Mouse (Mus musculus): ENCODE measurements at regions not wholly inside any gene's neighbourhood (a gene's known extent, or its start where the extent isn't known, plus 50 kb on each side); places are given as distances from the start of the nearest gene placed in this dataset.
"Not testable (repeated sequence)": the region's sequence is repeated elsewhere in the genome, so short reads cannot be mapped to it uniquely, and the experiment has no call there.

DNA sequence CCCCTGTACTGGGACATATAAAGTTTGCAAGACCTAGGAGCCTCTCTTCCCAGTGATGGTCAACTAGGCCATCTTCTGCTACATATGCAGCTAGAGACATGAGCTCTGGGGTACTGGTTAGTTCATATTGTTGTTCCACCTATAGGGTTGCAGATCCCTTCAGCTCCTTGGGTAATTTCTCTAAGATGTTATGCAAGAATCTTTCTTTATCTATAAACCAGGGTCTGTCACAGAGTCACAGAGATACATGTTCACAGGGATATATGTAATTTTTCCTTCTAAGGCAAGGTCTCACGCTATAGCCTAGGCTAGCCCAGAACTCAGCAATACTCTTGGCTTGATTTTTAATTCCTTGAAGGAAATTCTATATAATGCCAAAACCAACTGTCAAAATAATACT lies 56.9 kb downstream of the Zfp36l1 start:
- not testable (repeated sequence) for DNase-seq

DNA sequence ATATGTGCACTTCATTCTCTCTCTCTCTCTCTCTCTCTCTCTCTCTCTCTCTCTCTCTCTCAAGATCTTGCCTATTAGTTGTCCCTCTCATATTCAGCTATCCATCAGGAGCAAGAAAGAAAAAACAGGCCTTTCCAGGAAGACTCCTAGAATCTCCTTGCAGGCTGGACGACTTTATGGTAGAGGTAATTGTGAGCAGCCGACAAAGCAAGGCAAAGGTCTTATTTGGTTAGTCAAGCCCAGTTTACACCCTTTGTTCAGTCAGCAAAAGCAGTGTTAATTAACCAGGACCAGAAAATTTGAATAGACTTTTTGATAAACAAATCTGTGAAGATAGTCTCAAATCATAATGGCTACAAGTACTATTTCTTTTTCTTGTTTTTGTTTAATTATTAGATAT lies 57.4 kb downstream of the Zfp36l1 start:
- DNase-seq = no peak

DNA sequence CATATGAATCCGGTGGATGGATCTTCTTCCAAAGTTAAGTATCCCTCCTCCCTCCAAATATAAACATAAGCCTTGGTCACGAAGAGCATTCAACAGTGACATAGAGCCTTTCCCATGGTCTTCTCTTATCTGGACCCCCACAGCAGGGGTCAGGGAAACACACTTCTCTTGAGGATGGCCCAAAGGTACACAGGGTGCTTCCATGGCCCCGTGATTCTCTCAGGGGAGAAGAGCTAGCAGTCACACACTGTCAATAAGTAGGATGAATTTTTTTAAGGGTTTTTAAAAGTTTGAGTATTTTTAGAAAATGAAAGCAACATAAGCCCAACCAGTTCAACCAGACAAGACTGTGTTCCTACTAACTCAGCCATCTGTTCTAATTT lies 58.2 kb downstream of the Zfp36l1 start:
- no peak for DNase-seq

DNA sequence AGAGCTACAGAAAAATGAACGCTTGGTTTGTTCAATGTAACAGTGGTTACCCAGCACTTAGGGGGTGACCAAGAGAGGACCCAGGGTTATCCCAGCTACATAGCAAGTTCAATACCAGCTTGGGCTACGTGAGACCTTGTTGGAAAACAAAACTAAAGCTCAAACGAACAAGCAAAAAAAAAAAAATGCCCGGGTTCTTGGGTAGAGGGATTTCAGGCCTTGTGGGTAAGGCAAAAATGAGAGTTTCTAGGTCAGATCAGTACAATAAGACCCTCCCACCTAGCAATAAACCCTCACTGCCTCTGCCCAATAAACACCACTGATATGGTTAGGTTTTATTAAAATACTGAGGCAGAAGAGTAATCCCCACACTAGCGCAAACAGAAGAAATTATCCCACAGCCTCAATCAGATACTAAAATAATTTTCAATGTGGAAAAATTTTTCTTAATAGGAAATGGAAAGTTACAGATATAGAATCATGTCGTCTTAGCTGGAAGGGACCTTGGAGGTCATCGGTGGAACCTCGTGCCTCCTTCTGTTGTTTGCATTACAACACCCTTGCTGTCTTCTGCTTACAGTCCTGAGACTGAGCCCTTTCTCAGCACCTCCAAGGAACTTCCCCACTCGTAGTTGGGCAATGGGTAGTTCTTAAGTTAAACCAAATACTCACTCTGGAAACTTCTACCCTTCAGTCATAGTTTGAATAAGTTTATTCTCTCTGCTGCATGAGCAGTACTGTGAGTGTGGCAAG lies 58.7 kb downstream of the Zfp36l1 start:
- no peak for DNase-seq

DNA sequence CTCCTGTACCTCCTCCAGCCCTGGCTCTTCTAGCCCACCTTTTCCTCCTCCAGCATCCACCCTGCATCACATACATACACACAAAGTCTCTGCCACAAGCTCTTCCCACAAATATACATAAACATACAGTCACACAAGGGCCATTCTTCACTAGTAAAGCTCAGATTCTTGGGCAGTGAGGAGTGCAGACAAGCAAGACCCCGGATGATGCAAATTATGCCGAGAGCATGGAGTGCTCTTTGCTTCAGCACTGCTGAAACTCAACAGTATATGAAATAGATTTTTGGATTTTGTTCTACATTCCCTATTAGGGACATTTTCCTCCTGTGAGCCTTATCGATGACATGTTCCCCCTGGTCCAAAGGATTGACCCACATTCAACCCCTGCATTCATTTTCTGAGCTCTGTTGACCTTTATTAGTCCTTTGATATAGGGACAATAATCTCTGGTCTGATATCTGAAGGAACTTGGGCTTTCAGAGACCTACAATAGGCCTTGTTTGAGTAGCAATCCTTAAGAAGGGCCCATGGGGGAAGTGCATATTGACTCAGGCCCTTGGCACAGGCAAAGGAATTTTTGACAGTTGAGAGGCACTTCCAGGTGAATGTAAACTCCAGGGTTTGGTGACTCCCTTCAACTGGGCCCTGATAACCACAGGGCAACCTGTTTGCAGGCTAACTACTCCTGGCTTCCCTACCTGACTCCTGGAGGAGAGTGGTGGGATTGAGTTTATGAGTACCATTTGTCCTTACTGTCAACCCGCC lies 64.4 kb downstream of the Zfp36l1 start:
- DNase-seq = no peak

DNA sequence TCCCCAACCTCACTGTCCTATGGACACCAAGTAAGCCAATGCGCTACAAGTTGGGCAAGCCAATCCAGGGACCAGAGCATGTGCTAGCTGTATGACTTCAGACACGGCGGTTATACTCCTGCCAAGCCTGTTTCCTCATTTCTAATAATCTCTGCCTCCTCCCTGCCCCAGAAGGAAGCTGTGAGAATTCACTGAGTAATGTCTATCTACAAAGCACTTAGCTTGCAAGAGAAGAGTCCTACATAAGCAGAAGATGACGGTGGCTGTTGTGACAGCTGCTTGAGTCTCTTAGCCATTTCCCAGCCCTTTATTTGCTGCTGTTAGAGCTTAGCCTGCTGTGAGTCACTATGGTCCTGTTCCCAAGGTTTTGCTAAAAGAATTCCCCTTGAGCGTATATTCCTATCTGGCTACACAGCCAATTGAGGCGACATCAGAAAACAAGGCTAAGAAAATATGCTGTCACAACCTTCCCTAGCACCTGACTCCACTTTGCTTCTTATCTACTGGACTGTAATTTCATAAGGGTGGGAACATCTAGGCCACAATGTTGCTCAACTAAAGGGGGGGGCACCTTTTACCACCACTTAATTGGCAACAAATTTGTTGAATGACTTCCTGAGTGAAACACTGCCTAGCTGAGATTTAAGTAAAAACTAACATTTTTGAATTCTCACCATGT lies 66.0 kb downstream of the Zfp36l1 start:
- peak; percentile 11 to 29 for DNase-seq

DNA sequence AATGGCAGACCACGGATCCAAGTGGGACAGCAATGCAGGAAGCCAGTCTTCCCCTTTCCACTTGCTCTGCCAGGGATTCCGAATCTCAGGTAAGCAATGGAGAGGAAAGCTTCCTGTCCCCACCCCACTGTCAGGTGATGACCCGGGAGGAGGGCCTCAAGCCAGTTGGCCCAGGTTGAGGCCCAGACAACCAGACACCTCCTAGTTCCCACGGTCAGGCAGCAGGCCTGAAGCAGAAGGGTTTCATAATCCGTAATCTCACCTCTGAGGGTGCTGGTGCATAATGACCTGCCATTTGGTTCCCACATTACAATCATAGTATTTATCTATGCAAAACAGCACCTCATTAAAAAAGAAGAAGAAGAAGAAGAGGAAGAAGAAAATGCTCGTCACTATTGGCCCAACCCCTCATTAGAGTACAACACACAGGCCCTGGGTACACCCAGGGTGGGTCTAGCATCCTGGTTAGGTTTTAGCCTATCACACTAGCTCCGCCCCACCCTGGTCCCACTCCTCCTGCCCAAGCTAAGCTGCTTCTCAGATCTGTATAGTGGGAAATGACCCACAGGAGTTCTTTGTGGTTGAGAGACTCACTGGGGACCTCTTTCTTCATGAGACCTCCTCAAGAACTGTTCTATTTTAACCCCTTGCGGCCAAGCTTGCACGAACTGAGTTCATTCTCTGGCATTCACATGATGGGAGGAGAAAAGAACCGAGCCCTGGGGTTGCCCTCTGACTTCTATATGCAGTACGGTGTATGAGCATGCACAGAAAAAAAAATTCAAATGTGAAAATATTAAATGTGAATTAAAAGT lies 71.1 kb downstream of the Zfp36l1 start:
- DNase-seq = no peak

DNA sequence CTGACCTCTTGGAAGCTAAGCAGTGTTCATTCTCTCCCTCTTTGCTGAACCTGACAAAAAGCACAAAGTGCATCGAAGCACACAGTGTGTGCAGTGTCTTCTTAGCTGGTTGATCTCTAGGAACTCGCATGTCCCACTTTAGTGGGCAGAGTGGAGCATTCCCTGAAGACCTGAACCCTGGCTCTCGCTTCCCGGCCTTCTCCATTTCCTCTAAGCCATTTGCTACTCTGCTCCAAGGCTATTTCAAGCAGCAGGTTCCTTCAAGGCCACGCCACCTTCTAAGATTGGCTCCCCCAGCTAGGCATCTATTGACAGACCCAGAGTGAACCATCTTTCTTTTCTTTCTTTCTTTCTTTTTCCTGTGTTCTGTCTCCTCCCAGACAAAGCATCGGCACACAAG lies 71.8 kb downstream of the Zfp36l1 start:
- no peak for DNase-seq

DNA sequence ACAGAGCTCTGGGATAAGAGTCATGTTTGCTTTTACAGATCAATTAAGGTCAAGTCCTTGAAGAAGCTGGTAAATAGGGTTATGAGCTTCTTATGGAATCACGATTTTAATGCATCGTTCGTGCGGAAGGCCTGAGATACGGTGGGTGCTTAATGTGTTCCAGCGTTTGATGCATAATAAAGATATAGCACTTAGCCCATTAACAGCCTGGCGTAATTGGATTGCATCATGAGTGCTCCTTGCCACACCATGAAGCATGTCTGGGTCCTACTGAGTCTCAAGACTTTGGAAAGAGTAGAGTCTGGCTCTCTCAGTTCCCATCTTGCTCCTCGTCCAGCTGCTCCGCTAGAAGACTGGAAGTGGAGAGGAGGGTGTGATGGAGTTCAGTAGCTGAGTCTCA lies 72.6 kb downstream of the Zfp36l1 start:
- DNase-seq = no peak

DNA sequence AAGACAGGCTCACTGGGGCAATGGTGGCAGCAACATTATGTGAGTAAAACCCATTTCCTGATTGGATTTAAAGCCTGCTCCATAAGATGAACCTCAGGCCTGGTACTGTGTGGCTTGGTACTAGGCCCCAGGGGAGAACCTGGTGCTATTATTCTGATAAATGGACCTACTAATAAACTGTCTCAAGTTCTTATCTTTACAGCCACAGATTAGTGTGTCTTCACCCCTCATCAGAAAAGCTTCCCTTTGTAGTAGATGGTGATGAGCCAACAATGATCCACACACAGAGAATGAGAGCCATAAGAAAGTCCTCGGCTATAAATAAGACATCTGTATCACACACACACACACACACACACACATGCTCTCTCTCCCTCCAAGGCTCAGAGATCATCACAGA lies 73.7 kb downstream of the Zfp36l1 start:
- DNase-seq = no peak

DNA sequence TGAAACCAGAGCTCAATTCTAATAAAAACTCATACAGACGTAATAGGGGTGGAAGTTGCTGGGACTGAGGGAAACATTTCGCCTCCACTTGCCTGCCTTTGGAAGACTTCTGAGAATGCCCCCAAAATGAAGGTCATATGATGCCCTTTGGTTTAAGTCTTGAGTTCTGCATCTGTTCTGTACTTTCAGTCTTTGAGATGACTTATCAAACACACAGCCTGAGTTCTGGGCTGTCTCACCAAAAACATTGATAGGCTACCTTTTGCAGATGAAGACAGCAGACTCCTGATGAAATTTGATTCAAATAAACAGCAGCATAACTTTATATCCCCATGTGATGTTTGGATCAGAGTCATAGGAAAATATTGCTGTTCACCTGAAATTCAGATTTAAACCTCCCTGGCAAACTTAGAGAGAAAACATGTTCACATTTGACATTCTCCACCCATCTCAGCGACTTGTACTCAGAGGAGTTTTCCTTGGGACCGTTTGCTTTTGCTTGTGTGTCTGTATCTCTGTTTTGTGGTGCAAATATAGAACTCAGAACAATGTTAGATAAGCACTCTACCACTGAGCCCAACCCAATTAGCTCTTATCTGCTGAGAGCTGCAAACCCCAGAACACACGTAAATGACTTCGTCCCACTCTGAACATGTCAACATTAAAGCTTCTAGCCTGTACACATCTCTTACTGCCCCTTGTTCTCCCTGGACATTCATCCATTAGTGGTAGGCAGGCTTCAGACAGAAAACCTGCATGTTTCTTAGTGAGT lies 77.1 kb downstream of the Zfp36l1 start:
- no peak for DNase-seq

DNA sequence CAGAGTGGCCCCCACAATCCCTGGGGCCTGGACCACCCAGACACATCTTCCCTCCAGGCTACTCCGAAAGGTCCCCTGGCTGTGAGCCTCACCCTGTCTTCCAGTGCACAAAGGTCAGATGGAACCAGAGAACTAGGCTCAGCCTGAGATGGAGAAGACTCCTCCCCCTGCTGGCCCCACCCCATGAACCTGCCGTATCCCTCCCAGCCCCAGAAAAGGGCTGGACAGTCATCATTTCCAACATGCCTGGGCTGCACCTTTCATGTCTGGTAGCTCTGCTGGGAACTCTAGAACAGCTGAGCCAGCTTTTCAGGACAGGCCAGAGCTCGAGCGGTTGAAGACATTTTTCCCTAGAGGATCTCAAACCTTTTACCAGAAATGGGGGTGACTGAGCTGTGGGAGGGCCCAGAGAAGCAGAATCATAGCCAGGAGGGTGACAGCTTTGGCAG lies 77.8 kb downstream of the Zfp36l1 start:
- DNase-seq = no peak

DNA sequence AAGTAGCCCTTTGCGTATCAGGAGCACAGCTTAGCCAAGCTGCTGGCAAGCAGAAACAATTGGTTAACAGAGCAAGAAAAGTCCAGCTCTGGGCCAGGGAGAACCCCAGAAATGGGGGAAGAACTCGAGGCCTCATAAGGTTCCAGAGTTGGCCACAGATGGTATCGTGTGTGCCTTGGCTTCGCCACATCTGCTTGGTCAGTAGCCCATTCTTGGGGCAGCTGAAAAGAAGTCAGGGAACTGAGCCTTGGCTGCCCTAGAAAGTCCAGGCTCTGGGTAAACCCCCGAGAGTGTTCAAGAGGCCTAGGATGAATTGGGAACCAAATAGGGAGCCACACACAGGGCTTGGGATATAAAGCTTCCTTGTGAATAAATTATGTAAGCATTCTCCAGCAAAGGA lies 78.7 kb downstream of the Zfp36l1 start:
- no peak for DNase-seq

DNA sequence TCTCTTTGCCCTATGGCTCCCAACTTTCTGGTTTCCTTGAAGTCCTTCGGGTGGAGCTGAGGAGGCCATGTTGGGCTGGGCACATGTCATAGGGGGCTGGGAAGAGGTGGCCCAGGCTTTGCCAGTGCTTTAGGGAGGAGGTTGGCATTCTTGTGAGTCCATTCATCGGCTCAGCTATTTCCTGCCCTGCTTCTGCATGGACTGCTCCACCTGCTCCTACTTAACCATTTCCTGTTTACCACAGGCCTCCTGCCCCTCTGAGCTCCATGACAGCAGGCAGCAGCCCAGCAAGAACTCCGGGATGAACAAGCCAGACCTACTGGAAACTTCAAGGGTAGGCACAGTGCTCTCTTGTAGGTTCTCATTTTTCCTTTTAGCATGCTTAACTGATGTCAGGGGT lies 80.3 kb downstream of the Zfp36l1 start:
- DNase-seq = no peak

DNA sequence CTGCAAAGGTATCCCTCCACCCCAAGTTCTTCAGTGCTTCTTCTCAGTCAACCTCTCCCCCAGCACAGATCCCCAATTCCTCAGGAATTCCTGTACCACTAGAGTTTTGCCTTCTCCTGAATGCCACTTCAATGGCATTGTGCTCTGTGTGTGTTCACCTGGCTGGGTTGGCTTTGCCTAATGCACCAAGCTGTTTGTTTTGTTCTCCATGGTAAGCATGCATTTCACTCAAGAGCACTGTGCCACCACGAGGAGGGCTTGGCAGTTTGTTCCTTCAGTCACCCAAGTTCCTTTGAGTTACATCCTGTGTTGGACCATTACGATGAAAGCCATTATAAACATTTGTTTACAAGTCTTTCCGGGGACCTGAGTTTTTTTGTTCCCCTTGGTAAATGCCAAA lies 84.5 kb downstream of the Zfp36l1 start:
- no peak for DNase-seq

DNA sequence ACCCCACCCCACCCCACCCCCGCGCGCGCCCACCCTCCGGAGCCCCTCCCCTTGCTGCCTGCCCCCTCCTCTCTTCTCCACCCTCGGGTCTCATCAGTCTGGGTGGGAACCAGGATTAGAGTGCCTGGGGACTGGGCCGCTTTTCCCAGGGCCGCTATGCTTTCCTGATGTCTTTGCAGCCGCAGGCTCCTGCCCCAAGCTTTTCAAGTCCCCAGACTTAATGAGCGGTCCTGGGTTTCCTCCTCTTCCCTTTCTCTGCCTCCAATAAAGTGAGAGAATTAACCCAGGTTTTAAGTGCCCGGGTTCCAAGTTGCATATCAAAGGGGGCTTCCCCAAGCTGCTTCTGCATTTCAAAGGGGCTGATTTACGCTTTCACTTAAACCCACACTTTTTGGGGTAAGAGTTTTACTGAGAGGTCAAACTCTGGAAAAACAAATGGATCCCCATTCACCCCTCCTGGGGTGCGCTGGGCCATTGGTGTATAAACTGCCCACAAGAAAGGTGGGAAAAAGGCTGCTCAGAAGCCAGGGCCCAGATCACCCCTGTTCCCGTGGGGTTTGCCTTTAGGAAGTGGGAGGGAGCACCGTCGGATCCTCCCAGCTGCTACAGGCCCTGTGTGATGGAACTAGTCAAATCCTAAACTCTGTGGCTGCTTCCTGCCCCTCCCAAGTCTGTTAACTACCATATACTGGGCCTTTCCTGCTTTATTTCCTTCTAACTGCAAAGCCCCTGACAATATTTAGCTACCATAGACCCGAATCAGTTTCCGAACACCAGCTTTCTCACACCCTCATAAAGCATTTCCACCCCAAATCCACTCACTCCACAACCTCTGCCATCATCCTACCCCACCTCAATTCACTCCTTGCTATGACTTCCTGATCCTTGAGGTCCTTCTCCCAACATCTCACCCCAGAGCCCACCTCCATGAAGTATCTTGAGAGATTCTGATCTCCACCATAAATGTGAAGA lies 89.4 kb downstream of the Zfp36l1 start:
- no peak for DNase-seq

DNA sequence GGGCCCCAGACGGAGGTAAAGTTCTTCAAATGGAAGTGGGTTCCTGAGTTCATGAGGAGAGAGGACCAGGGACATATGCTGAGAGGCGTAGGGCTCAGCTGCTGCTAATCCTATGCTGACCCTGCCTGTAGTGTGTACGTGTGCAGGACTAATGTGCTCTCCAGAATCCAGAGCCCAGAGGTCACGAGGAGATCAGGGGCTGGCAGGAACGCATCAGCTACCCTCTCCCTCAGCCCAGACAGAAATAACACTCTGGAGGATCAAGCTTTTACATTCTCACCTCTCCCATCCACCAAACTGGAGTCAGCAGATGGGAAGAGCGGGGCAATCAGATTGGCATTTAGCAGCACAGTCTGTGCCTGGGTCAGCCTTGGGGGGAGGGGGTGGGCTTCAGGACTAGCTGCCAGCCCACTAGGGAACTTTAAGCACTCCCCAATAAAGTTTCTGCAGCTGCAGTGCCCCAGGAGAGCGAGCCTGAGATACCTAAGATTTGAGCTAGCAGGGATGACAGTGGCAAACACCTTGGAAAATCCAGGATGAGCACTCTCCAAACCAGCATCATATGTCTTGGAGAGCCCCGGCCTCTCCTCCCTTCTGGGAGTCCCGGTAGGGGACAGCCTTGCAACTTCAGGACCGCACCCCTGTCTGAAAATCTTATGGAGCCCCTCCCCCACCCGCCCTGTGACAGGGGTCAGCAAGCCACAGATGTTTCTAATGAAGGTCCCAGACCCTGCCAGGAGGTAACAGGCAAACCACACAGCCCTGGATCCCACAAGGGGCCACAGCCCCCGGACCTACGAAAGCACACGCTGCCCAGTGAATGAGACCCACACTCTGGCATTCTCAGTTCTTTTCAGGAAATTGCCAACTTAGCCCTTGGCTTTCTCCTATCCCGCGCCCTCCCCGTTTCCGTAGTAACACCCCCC lies 90.4 kb downstream of the Zfp36l1 start:
- DNase-seq = no peak

DNA sequence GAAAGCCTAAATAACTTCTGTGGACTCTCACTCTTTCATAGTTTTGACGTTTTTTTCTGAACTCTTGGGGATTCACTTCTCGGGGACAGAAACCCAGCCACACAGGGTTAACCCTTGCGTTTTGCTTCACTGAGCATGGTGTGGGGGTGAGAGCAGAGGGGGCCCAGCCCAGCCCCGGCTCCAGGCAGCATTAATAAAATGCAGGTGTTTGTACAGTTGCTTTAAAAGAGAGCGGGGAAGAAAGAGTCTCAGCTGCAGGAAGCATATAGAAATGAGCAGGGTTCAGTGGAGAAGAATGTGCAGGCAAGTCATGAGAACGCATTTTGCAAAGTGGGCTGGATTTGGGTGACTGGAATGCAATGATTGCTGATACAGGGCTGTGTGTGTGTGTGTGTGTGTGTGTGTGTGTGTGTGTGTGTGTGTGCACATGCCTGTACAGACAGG lies 91.8 kb downstream of the Zfp36l1 start:
- no peak for DNase-seq

DNA sequence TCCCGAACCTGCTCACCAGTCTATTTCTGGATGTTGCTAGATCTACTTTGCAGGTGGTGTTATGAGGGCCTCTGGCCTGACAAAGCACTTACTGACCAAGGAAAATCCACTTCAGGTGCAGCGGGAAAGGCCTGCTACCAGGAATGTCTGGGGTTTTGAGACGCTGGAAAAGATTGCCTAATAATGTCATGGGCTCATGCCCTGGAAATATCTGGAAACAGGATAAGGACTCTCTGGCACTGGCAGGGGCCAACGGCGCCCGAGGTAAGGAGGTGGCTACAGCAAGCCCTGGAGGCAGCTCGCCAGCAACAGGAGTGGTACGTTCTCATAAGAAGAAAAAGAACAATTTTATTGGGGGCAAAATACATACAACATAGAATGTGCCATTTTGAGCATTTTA lies 94.7 kb downstream of the Zfp36l1 start:
- DNase-seq = no peak
